Mouse (Mus musculus) myocyte (in vitro differentiated cells): ENCODE results near the gene Aldh5a1. TPM values are rescaled to one million over a fixed set of nuclear protein-coding genes. Genes with fewer than 3 reads are reported as not detected.

Experiments
- H3K27me3 ChIP-seq: one replicate; pipeline ENCODE4 v1.6.1; 2011; ENCODE audit not compliant: control insufficient read depth, insufficient read depth, insufficient read length
- H3K36me3 ChIP-seq: one replicate; pipeline ENCODE4 v1.6.1; 2011; ENCODE audit not compliant: control insufficient read depth, insufficient read depth
- H3K4me2 ChIP-seq: one replicate; pipeline ENCODE4 v1.6.1; 2011; ENCODE audit warnings: low read depth, control low read depth
- H3K4me3 ChIP-seq: one replicate; pipeline ENCODE4 v1.5.1; 2011; ENCODE audit warnings: mild to moderate bottlenecking, control low read depth, moderate library complexity
- H3K79me2 ChIP-seq: one replicate; pipeline ENCODE4 v1.6.1; 2011; ENCODE audit not compliant: control insufficient read depth, insufficient read depth
- H3ac ChIP-seq: one replicate; pipeline ENCODE4 v1.6.1; 2011; ENCODE audit not compliant: control insufficient read depth, insufficient read length
- CEBPB ChIP-seq: IDR thresholded peaks from 2 replicates; pipeline ENCODE4 v1.6.1; 2011; ENCODE audit warnings: mild to moderate bottlenecking, moderate library complexity; ENCODE audit not compliant: poor library complexity, insufficient read depth, severe bottlenecking
- E2F4 ChIP-seq: IDR thresholded peaks from one replicate; pipeline ENCODE4 v1.6.1; 2011; ENCODE audit warnings: mild to moderate bottlenecking, control low read depth, moderate library complexity; ENCODE audit not compliant: insufficient read depth
- MAX ChIP-seq: IDR thresholded peaks from one replicate; pipeline ENCODE4 v1.6.1; 2011; ENCODE audit warnings: low read depth, mild to moderate bottlenecking, control low read depth
- MYOD1 ChIP-seq, 3 experiments: IDR thresholded peaks; one replicate each; pipeline ENCODE4 v1.6.1; 2011; ENCODE audit warnings: control low read depth in 2 of 3, low read depth in 2 of 3, mild to moderate bottlenecking in 2 of 3, moderate library complexity in 1 of 3; ENCODE audit not compliant: insufficient read length in 2 of 3, control insufficient read depth in 1 of 3
- MYOG ChIP-seq, 3 experiments: IDR thresholded peaks; one replicate each; pipeline ENCODE4 v1.6.1; 2011; ENCODE audit warnings: control low read depth in 2 of 3, low read depth in 2 of 3, mild to moderate bottlenecking in 2 of 3; ENCODE audit not compliant: insufficient read length in 2 of 3, control insufficient read depth in 1 of 3, insufficient read depth in 1 of 3
- POLR2A ChIP-seq: IDR thresholded peaks from one replicate; pipeline ENCODE4 v1.6.1; 2011; ENCODE audit warnings: low read depth, mild to moderate bottlenecking, control low read depth, moderate library complexity; ENCODE audit not compliant: insufficient read length
- POLR2AphosphoS2 ChIP-seq: IDR thresholded peaks from one replicate; pipeline ENCODE4 v1.6.1; 2011; ENCODE audit warnings: low read depth, control low read depth; ENCODE audit not compliant: insufficient read length
- REST ChIP-seq: IDR thresholded peaks from one replicate; pipeline ENCODE4 v1.6.1; 2011; ENCODE audit warnings: mild to moderate bottlenecking, control low read depth, moderate library complexity; ENCODE audit not compliant: insufficient read depth, insufficient read length
- SRF ChIP-seq: IDR thresholded peaks from one replicate; pipeline ENCODE4 v1.6.1; 2011; ENCODE audit warnings: low read depth; ENCODE audit not compliant: control insufficient read depth, insufficient read length
- TCF12 ChIP-seq: IDR thresholded peaks from one replicate; pipeline ENCODE4 v1.6.1; 2011; ENCODE audit warnings: mild to moderate bottlenecking, control low read depth; ENCODE audit not compliant: poor library complexity, insufficient read depth, severe bottlenecking
- TCF3 ChIP-seq: IDR thresholded peaks from one replicate; pipeline ENCODE4 v1.6.1; 2011; ENCODE audit warnings: low read depth, control low read depth; ENCODE audit not compliant: insufficient read length
- USF1 ChIP-seq: IDR thresholded peaks from one replicate; pipeline ENCODE4 v1.6.1; 2011; ENCODE audit warnings: low read depth, mild to moderate bottlenecking, control low read depth, moderate library complexity
- polyA plus RNA-seq: library from polyadenylated mRNA; unstranded; fragments of >200 nt; fragmentation: generic; extraction: Trizol; gene quantifications from one replicate; pipeline ENCODE4 v1.2.1, GENCODE M21; 2012; ENCODE audit warnings: missing spikeins

Aldh5a1 gene
- polyA plus RNA-seq, 1 experiment, result 0.54 TPM

- Histone ChIP-seq H3K79me2 (no peaks in the 10 kb centered on the region), H3K4me3 (no peak overlapping the region), H3K27me3 (no peaks in the 10 kb centered on the region), H3ac (no peak overlapping the region), H3K4me2 (no peak overlapping the region), H3K36me3 (no peaks in the 10 kb centered on the region)
- TF ChIP-seq CEBPB, result no peak
- TF ChIP-seq E2F4, result no peak
- no peak for TF ChIP-seq TCF12
- no peak for TF ChIP-seq MYOD1 (IDR thresholded peaks at IDR 0.05; ENCODE audit: control insufficient read depth in 1 of 3, insufficient read length in 2 of 3, low read depth in 2 of 3)
- TF ChIP-seq REST, result no peak
- no peak for TF ChIP-seq SRF
- TF ChIP-seq MYOG (IDR thresholded peaks at IDR 0.05; ENCODE audit: control insufficient read depth in 1 of 3, insufficient read depth in 1 of 3, insufficient read length in 2 of 3, low read depth in 2 of 3), result no peak
- TF ChIP-seq USF1, result no peak
- no peak for TF ChIP-seq MAX
- no peak for TF ChIP-seq TCF3
- no peak for TF ChIP-seq POLR2AphosphoS2
Measured at GRCm38 (mm10) chr13:24955500-24955899, 18.0 kb upstream of the Aldh5a1 start.

GRCm38 (mm10) chr13:24955091-24955490 is 17.6 kb upstream of the Aldh5a1 start:
- H3K79me2 ChIP-seq, result no peaks in the 10 kb centered on the region
- H3K4me3 ChIP-seq, result no peak overlapping the region
- H3K27me3 ChIP-seq, result no peaks in the 10 kb centered on the region
- TF ChIP-seq POLR2A, result no peak
- no peak for TF ChIP-seq CEBPB
- TF ChIP-seq MAX, result no peak
- TF ChIP-seq MYOD1 (IDR thresholded peaks at IDR 0.05; ENCODE audit: control insufficient read depth in 1 of 3, insufficient read length in 2 of 3, low read depth in 2 of 3), result no peak
- no peak for TF ChIP-seq TCF3
- TF ChIP-seq USF1, result no peak
- no peak for TF ChIP-seq TCF12
- no peak for TF ChIP-seq MYOG (IDR thresholded peaks at IDR 0.05; ENCODE audit: control insufficient read depth in 1 of 3, insufficient read depth in 1 of 3, insufficient read length in 2 of 3, low read depth in 2 of 3)
- no peak for TF ChIP-seq SRF
- TF ChIP-seq POLR2AphosphoS2, result no peak
- no peak for TF ChIP-seq E2F4
- no peak for TF ChIP-seq REST
- no peak overlapping the region for H3K4me2 ChIP-seq
- no peak overlapping the region for H3ac ChIP-seq
- H3K36me3 ChIP-seq, result no peaks in the 10 kb centered on the region

DNA sequence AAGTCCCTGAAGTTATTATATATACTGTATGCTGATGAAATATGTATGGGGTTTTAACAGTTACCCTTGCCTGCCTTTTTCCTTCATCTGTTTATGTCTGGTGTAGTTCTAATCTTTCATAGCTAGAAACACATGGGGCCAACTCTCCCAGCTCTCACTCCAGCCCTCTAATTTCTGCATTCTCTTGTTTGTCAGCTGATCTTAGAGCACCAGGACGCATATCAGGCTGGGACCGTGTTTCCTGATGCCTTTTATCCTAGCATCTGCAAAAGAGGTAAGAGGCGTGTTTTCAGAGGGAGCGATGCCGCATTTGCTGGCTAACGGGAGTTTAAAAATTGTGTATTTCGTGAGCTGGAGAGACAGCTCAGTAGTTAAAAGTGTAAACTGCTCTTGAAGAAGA is 15.2 kb upstream of the Aldh5a1 start:
- H3K4me2 ChIP-seq, result no peak overlapping the region
- no peaks in the 10 kb centered on the region for H3K36me3 ChIP-seq
- TF ChIP-seq E2F4 (no peak), CEBPB (no peak), MYOG (IDR thresholded peaks at IDR 0.05; ENCODE audit: control insufficient read depth in 1 of 3, insufficient read depth in 1 of 3, insufficient read length in 2 of 3, low read depth in 2 of 3) (no peak), MYOD1 (IDR thresholded peaks at IDR 0.05; ENCODE audit: control insufficient read depth in 1 of 3, insufficient read length in 2 of 3, low read depth in 2 of 3) (no peak), POLR2A (no peak), REST (no peak), POLR2AphosphoS2 (no peak), TCF3 (no peak), MAX (no peak), TCF12 (no peak), USF1 (no peak)

GRCm38 (mm10) chr13:24948870-24949269 is 11.4 kb upstream of the Aldh5a1 start:
- Histone ChIP-seq H3K4me3 (no peak overlapping the region), H3ac (no peak overlapping the region), H3K27me3 (no peaks in the 10 kb centered on the region), H3K36me3 (no peaks in the 10 kb centered on the region), H3K4me2 (no peak overlapping the region), H3K79me2 (no peaks in the 10 kb centered on the region)
- TF ChIP-seq SRF, result no peak
- no peak for TF ChIP-seq TCF3
- TF ChIP-seq POLR2AphosphoS2, result no peak
- no peak for TF ChIP-seq E2F4
- no peak for TF ChIP-seq CEBPB
- TF ChIP-seq POLR2A, result no peak
- TF ChIP-seq MYOG (IDR thresholded peaks at IDR 0.05; ENCODE audit: control insufficient read depth in 1 of 3, insufficient read depth in 1 of 3, insufficient read length in 2 of 3, low read depth in 2 of 3), result no peak
- no peak for TF ChIP-seq TCF12
- no peak for TF ChIP-seq REST
- TF ChIP-seq USF1, result no peak
- TF ChIP-seq MYOD1 (IDR thresholded peaks at IDR 0.05; ENCODE audit: control insufficient read depth in 1 of 3, insufficient read length in 2 of 3, low read depth in 2 of 3), result no peak
- TF ChIP-seq MAX, result no peak

More for the DNA sequence above, 15.2 kb upstream of the Aldh5a1 start:
- Histone ChIP-seq H3K79me2 (no peaks in the 10 kb centered on the region), H3K4me3 (no peak overlapping the region), H3K27me3 (no peaks in the 10 kb centered on the region), H3ac (no peak overlapping the region)

GRCm38 (mm10) chr13:24947158-24947557 is 9.7 kb upstream of the Aldh5a1 start:
- H3ac ChIP-seq, result no peak overlapping the region
- H3K79me2 ChIP-seq, result no peaks in the 10 kb centered on the region
- no peak overlapping the region for H3K4me2 ChIP-seq
- no peak overlapping the region for H3K4me3 ChIP-seq
- no peaks in the 10 kb centered on the region for H3K36me3 ChIP-seq
- no peaks in the 10 kb centered on the region for H3K27me3 ChIP-seq
- TF ChIP-seq POLR2A, result no peak
- no peak for TF ChIP-seq E2F4
- TF ChIP-seq SRF, result no peak
- TF ChIP-seq MYOD1 (IDR thresholded peaks at IDR 0.05; ENCODE audit: control insufficient read depth in 1 of 3, insufficient read length in 2 of 3, low read depth in 2 of 3), result no peak
- TF ChIP-seq MYOG (IDR thresholded peaks at IDR 0.05; ENCODE audit: control insufficient read depth in 1 of 3, insufficient read depth in 1 of 3, insufficient read length in 2 of 3, low read depth in 2 of 3), result no peak
- no peak for TF ChIP-seq USF1
- TF ChIP-seq REST, result no peak
- no peak for TF ChIP-seq TCF12
- no peak for TF ChIP-seq CEBPB
- no peak for TF ChIP-seq POLR2AphosphoS2
- no peak for TF ChIP-seq TCF3
- TF ChIP-seq MAX, result no peak
